Mouse (Mus musculus): ENCODE results near the gene Nek6. TPM values are rescaled to one million over a fixed set of nuclear protein-coding genes. Genes with fewer than 3 reads are reported as not detected.

The Nek6 gene
- total and polyA plus RNA-seq, 2 experiments from 2014 or later = 18.1 to 25.5 TPM

- no peak overlapping the region for H3K4me3 ChIP-seq (ENCODE audit: low read depth, low read length)
- ATAC-seq (ENCODE audit: insufficient read depth, low read depth) = no peak
- H3K4me2 ChIP-seq (ENCODE audit: low read depth, low read length) = no peak overlapping the region
- 0 out of 2 replicates have a peak, but pooled peaks cover 5% of the 10 kb centered on the region for H3K4me1 ChIP-seq (ENCODE audit: control insufficient read depth, insufficient read depth)
- H3K27me3 ChIP-seq (ENCODE audit: control insufficient read depth, insufficient read depth, low read length) = no peaks in the 10 kb centered on the region
- H3K9me3 ChIP-seq (replicated peaks; ENCODE audit: control insufficient read depth, low read length) = no peaks in the 10 kb centered on the region
- no peak for TF ChIP-seq EP300 (IDR thresholded peaks at IDR 0.05; ENCODE audit: low read depth)
- TF ChIP-seq CTCF (IDR thresholded peaks at IDR 0.05; ENCODE audit: low read depth) = no peak
- 59% methylated on average over 1 of the region's 1 CpGs for WGBS
- DNase-seq (ENCODE audit: low spot score) = no peak
- H3K9ac ChIP-seq (replicated peaks; ENCODE audit: low read depth, low read length) = no peak overlapping the region
- H3K27ac ChIP-seq (ENCODE audit: low read depth) = no peak overlapping the region
- H3K36me3 ChIP-seq (replicated peaks; ENCODE audit: control insufficient read depth, insufficient read depth, low read length) = no peaks in the 10 kb centered on the region
Observed at GRCm38 (mm10) chr2:38501606-38502005, 9.8 kb upstream of the Nek6 start.

- Histone ChIP-seq H3K9ac (replicated peaks; ENCODE audit: low read depth, low read length) (no peak overlapping the region), H3K4me1 (ENCODE audit: control insufficient read depth, insufficient read depth) (0 out of 2 replicates have a peak, but pooled peaks cover 5% of the 10 kb centered on the region), H3K27ac (ENCODE audit: low read depth) (no peak overlapping the region), H3K36me3 (replicated peaks; ENCODE audit: control insufficient read depth, insufficient read depth, low read length) (no peaks in the 10 kb centered on the region), H3K27me3 (ENCODE audit: control insufficient read depth, insufficient read depth, low read length) (no peaks in the 10 kb centered on the region), H3K4me2 (ENCODE audit: low read depth, low read length) (no peak overlapping the region), H3K9me3 (replicated peaks; ENCODE audit: control insufficient read depth, low read length) (no peaks in the 10 kb centered on the region), H3K4me3 (ENCODE audit: low read depth, low read length) (no peak overlapping the region)
- 81% methylated on average over 6 of the region's 6 CpGs for WGBS
- ATAC-seq (ENCODE audit: insufficient read depth, low read depth) (no peak), DNase-seq (ENCODE audit: low spot score) (no peak)
- TF ChIP-seq CTCF (IDR thresholded peaks at IDR 0.05; ENCODE audit: low read depth) (no peak), EP300 (IDR thresholded peaks at IDR 0.05; ENCODE audit: low read depth) (no peak)
Observed at GRCm38 (mm10) chr2:38502123-38502522, 9.3 kb upstream of the Nek6 start.

- no peak for DNase-seq (ENCODE audit: low spot score)
- ATAC-seq (ENCODE audit: insufficient read depth, low read depth) = no peak
- Histone ChIP-seq H3K4me2 (ENCODE audit: low read depth, low read length) (no peak overlapping the region), H3K27me3 (ENCODE audit: control insufficient read depth, insufficient read depth, low read length) (no peaks in the 10 kb centered on the region), H3K9ac (replicated peaks; ENCODE audit: low read depth, low read length) (no peak overlapping the region), H3K4me1 (ENCODE audit: control insufficient read depth, insufficient read depth) (0 out of 2 replicates have a peak, but pooled peaks cover 5% of the 10 kb centered on the region), H3K9me3 (replicated peaks; ENCODE audit: control insufficient read depth, low read length) (no peaks in the 10 kb centered on the region), H3K4me3 (ENCODE audit: low read depth, low read length) (no peak overlapping the region), H3K36me3 (replicated peaks; ENCODE audit: control insufficient read depth, insufficient read depth, low read length) (no peaks in the 10 kb centered on the region), H3K27ac (ENCODE audit: low read depth) (no peak overlapping the region)
- WGBS = 86% methylated on average over 3 of the region's 3 CpGs
- TF ChIP-seq EP300 (IDR thresholded peaks at IDR 0.05; ENCODE audit: low read depth) = no peak
- TF ChIP-seq CTCF (IDR thresholded peaks at IDR 0.05; ENCODE audit: low read depth) = no peak
Observed at GRCm38 (mm10) chr2:38502747-38503146, 8.7 kb upstream of the Nek6 start.

- Histone ChIP-seq H3K4me2 (ENCODE audit: low read depth, low read length) (no peak overlapping the region), H3K36me3 (replicated peaks; ENCODE audit: control insufficient read depth, insufficient read depth, low read length) (no peaks in the 10 kb centered on the region), H3K9me3 (replicated peaks; ENCODE audit: control insufficient read depth, low read length) (no peaks in the 10 kb centered on the region), H3K27me3 (ENCODE audit: control insufficient read depth, insufficient read depth, low read length) (no peaks in the 10 kb centered on the region), H3K4me3 (ENCODE audit: low read depth, low read length) (no peak overlapping the region), H3K27ac (ENCODE audit: low read depth) (no peak overlapping the region), H3K4me1 (ENCODE audit: control insufficient read depth, insufficient read depth) (0 out of 2 replicates have a peak, but pooled peaks cover 5% of the 10 kb centered on the region), H3K9ac (replicated peaks; ENCODE audit: low read depth, low read length) (no peak overlapping the region)
- 22% methylated on average over 6 of the region's 6 CpGs for WGBS
- no peak for TF ChIP-seq CTCF (IDR thresholded peaks at IDR 0.05; ENCODE audit: low read depth)
- no peak for TF ChIP-seq EP300 (IDR thresholded peaks at IDR 0.05; ENCODE audit: low read depth)
- ATAC-seq (ENCODE audit: insufficient read depth, low read depth) (peak; percentile 76; the same call in 1 of the 2 replicates), DNase-seq (ENCODE audit: low spot score) (no peak)
Observed at GRCm38 (mm10) chr2:38504311-38504710, 7.1 kb upstream of the Nek6 start.

GRCm38 (mm10) chr2:38507181-38507580 is 4.3 kb upstream of the Nek6 start:
- 82% methylated on average over 1 of the region's 1 CpGs for WGBS
- H3K9ac ChIP-seq (replicated peaks; ENCODE audit: low read depth, low read length) = no peak overlapping the region
- 0 out of 2 replicates have a peak, but pooled peaks cover 5% of the 10 kb centered on the region for H3K4me1 ChIP-seq (ENCODE audit: control insufficient read depth, insufficient read depth)
- TF ChIP-seq CTCF (IDR thresholded peaks at IDR 0.05; ENCODE audit: low read depth) (no peak), EP300 (IDR thresholded peaks at IDR 0.05; ENCODE audit: low read depth) (no peak)
- no peak for ATAC-seq (ENCODE audit: insufficient read depth, low read depth)
- no peak overlapping the region for H3K27ac ChIP-seq (ENCODE audit: low read depth)
- no peak overlapping the region for H3K4me3 ChIP-seq (ENCODE audit: low read depth, low read length)
- no peaks in the 10 kb centered on the region for H3K27me3 ChIP-seq (ENCODE audit: control insufficient read depth, insufficient read depth, low read length)
- no peaks in the 10 kb centered on the region for H3K36me3 ChIP-seq (replicated peaks; ENCODE audit: control insufficient read depth, insufficient read depth, low read length)
- no peak for DNase-seq (ENCODE audit: low spot score)
- no peaks in the 10 kb centered on the region for H3K9me3 ChIP-seq (replicated peaks; ENCODE audit: control insufficient read depth, low read length)
- H3K4me2 ChIP-seq (ENCODE audit: low read depth, low read length) = no peak overlapping the region
